Mouse (Mus musculus) spleen, postnatal 14 days (tissue): ENCODE results near the gene Edaradd.

Experiments used
- DNase-seq, 2 experiments: peaks; one replicate each; pipeline ENCODE4 v3.0.0; 2021 to 2022; ENCODE audit warnings: low spot score in 2 of 2

The Edaradd gene

GRCm38 (mm10) chr13:12460881-12461729 lies 59.1 kb downstream of the Edaradd start:
- peak; percentile 91 to 94 for DNase-seq

GRCm38 (mm10) chr13:12460443-12460842 lies 59.8 kb downstream of the Edaradd start:
- peak; percentile 53 to 63 for DNase-seq

GRCm38 (mm10) chr13:12456711-12457110 lies 63.5 kb downstream of the Edaradd start:
- no peak for DNase-seq

GRCm38 (mm10) chr13:12454686-12455390 lies 65.4 kb downstream of the Edaradd start:
- DNase-seq = no peak

GRCm38 (mm10) chr13:12453150-12453549 lies 67.1 kb downstream of the Edaradd start:
- no peak for DNase-seq

- no peak for DNase-seq
Measured at GRCm38 (mm10) chr13:12442008-12442587, 78.1 kb downstream of the Edaradd start.

- no peak for DNase-seq
Measured at GRCm38 (mm10) chr13:12440813-12441212, 79.4 kb downstream of the Edaradd start.

- DNase-seq = no peak
Measured at GRCm38 (mm10) chr13:12439586-12439985, 80.7 kb downstream of the Edaradd start.

GRCm38 (mm10) chr13:12433843-12434242 lies 86.4 kb downstream of the Edaradd start:
- DNase-seq = no peak

- DNase-seq = no peak
Measured at GRCm38 (mm10) chr13:12428556-12428955, 91.7 kb downstream of the Edaradd start.
